Mouse (Mus musculus) MEL (cell line): Measurements from ENCODE around the gene Coq3.

Experiments
- BHLHE40 ChIP-seq: IDR thresholded peaks from 2 replicates; pipeline ENCODE4 v1.6.1; 2012; ENCODE audit warnings: low read depth, mild to moderate bottlenecking, inconsistent platforms, low read length, improper control_type of control experiment, borderline replicate concordance
- HCFC1 ChIP-seq: IDR thresholded peaks from 2 replicates; pipeline ENCODE4 v1.6.1; 2012; ENCODE audit warnings: low read depth, mild to moderate bottlenecking, inconsistent platforms, low read length, improper control_type of control experiment, moderate library complexity
- KAT2A ChIP-seq: conservative IDR thresholded peaks from 2 replicates; pipeline ENCODE4 v1.6.1; 2012; ENCODE audit warnings: low read depth, low read length, improper control_type of control experiment, inconsistent platforms
- MYB ChIP-seq: IDR thresholded peaks from 2 replicates; pipeline ENCODE4 v1.6.1; 2011; ENCODE audit warnings: mild to moderate bottlenecking, low read depth, low read length, improper control_type of control experiment
- MYC ChIP-seq: IDR thresholded peaks from 2 replicates; pipeline ENCODE4 v1.6.1; 2011; ENCODE audit warnings: low read depth, mild to moderate bottlenecking, low read length, improper control_type of control experiment, moderate library complexity
- POLR2A ChIP-seq, 2 experiments: IDR thresholded peaks; 2 replicates each; pipeline ENCODE4 v1.6.1; 2011 to 2012; ENCODE audit warnings: low read length in 2 of 2, mild to moderate bottlenecking in 2 of 2, control low read depth in 1 of 2, improper control_type of control experiment in 1 of 2, low read depth in 1 of 2, moderate library complexity in 1 of 2; ENCODE audit not compliant: control insufficient read depth in 1 of 2, insufficient read depth in 1 of 2, poor library complexity in 1 of 2
- POLR2AphosphoS2 ChIP-seq: IDR thresholded peaks from 2 replicates; pipeline ENCODE4 v1.6.1; 2011; ENCODE audit warnings: low read length, improper control_type of control experiment

DNA sequence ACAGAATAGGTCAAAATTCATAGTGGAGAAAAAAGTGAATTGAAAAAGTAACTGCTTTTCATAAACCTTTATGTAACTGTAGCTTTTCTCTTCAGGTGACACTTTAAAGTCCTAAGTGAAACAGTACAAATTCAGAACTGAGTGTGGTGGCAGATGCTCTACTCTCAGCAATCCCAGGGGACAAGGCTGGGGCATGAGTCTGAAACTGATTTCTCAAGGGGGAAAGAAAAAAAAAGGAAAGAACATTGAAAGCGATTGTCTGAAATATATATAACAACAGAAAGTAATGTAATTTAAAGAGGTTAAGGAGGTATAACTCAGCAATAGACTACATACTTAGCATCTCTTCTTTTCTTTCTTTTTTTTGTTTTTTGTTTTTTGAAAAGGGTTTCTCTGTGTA, 14.2 kb upstream of the Coq3 start:
- TF ChIP-seq POLR2A (IDR thresholded peaks at IDR 0.05; ENCODE audit: control insufficient read depth in 1 of 2, insufficient read depth in 1 of 2, low read depth in 1 of 2, low read length in 2 of 2, poor library complexity in 1 of 2) (no peak), HCFC1 (no peak), MYC (no peak), POLR2AphosphoS2 (no peak), BHLHE40 (no peak), KAT2A (no peak), MYB (no peak)
